Mouse (Mus musculus) adrenal gland, adult 2 months (tissue): ENCODE data around the gene Exoc2. TPM values are rescaled to one million over a fixed set of nuclear protein-coding genes. Genes with fewer than 3 reads are reported as not detected.

Experiments
- DNase-seq: peaks from one replicate; pipeline ENCODE4 v3.0.0; 2021
- long read RNA-seq: library from polyadenylated mRNA; stranded (forward); transcript quantifications from one replicate; pipeline ENCODE4 v2.0.0, GENCODE M21; 2021
- polyA plus RNA-seq: library from polyadenylated mRNA; depleted of rRNA; stranded (reverse); fragments of >200 nt; gene quantifications from 2 replicates; pipeline ENCODE4 v1.2.3, GENCODE M21; 2012; rRNA removed
- total RNA-seq, 2 experiments: library from RNA; stranded (reverse); gene quantifications; 2 replicates each; pipeline ENCODE4 v1.2.3; 2021

Exoc2 gene
- total RNA-seq (10 to 100 TPM; 29.3 to 31.5 TPM), polyA plus RNA-seq (5.0 and 6.7 TPM in 2 replicates)
- long read RNA-seq, full-length matches to known transcripts: 10 of 14 reads
- long read RNA-seq, partial matches to known transcripts: 0 of 14 reads
- long read RNA-seq, other reads (novel, unspliced or antisense): 4 of 14 reads

DNA sequence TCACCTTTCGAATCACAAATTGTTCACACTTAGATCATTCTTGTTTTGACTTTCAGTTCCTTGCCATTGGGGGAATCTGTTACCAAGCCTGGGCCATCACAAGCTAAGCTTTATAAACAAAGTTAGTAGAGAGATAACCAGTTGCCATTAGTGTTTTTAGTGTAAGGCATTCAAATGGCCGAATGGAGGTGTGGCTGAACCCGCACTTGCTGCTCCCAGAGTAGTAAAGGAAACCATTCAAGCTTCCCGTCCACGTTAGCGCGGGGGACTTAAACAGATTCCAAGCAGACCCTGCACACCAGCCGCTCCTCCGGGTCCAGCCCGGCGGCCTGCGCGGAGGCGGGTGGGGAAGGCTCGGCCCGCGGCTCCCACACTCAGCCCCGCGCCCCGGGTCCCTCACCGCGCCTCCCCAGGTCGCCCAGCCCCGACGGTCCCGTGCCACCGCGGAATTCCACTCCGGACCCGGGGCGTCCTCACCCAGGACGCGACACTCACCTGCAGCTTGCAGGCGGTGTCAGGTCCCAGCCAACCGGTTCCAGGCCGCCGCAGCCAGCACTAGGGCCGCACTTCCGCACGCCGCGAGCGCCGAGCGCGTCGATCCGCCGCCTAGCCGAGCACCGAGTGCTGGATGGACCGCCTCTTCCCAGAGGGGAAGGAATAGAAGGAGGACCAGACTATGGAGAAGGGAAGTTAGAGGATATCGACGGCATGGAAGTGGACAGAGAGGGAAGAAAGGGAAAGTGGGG lies at the start of gene Exoc2, which contains the start of gene Gm5447:
Gene Exoc2, minus strand, starts transcription at position 593 of the 746 bp plus-strand sequence.
Gene Gm5447, plus strand, starts transcription at position 704 of the 746 bp plus-strand sequence.
- peak; percentile 93 for DNase-seq

DNA sequence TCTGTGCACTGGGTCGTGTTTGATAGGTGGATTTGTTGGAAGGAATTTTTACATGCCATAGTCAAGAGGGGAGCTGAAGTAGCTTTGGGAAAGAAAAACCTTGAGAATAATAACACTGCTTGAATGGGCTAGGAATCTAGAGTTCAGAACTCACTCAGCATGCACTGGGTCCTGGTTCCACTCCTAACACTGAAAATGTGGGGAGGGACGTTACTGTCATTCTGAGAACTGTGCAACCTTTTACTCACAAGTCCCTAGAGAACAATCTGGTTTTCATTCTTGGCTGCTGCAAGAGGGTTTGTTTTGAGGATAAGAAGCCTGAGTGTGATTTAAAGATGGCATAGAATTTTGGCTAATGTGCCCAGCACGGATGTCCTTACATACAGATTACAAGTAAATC lies 49.8 kb upstream of the Exoc2 start:
- DNase-seq: no peak

DNA sequence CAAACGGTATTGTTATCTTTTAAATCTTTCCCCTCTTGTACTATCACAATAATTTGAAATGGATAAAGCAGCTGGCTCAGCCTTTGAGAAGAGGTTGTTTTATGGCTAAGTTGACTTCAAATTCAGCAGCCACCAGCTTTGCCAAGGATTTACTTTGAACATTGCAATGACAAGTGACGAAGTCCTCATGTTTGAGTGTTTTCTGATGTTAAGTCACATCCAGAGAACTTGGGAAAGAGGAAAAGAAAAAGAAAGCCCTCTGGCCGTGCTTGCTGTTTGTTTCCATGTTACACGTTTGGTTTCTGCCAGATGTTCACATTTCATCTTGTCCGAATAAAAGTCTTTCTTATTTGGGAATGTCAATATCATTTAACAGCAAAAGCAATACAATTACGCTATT lies 48.0 kb upstream of the Exoc2 start:
- DNase-seq: no peak

GRCm38 (mm10) chr13:31021514-31021913 lies 47.6 kb upstream of the Exoc2 start:
- no peak for DNase-seq

DNA sequence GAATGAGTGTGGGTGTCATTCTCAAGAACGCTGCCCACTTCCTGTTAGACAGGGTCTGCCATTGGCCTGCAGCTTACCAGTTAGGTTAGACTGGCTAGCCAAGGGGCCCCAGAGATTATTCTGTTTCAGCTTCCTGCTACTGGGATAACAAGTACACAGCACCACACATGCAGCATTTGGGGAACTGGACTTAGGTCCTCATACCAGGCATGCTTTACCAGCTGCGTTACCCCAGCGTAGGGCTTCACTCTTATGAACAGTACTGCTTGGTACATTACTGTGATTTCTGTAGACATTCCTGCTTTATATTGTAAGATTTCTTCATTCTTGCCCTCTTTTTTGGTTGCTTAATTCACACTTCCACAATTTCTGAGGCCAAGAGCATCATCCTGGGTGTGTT lies 43.7 kb upstream of the Exoc2 start:
- DNase-seq: no peak

DNA sequence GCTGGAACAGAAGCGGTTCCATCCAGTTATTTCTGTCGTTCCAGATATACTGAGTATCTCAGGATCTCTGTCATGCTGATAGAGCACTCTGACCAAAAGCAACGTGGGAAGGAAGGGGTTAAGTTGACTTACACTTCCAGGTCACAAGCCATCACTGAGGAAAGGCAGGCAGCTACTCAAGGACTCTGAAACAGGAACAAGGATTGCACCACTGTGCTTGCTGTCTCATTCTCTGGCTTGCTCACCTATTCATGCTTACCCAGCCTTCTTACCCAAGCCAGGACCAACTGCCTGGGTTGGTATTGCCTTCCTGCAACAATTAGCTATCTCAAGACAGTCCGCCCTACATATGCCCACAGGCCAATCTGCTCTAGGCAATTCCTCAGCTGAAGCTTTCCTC lies 31.1 kb upstream of the Exoc2 start:
- no peak for DNase-seq

DNA sequence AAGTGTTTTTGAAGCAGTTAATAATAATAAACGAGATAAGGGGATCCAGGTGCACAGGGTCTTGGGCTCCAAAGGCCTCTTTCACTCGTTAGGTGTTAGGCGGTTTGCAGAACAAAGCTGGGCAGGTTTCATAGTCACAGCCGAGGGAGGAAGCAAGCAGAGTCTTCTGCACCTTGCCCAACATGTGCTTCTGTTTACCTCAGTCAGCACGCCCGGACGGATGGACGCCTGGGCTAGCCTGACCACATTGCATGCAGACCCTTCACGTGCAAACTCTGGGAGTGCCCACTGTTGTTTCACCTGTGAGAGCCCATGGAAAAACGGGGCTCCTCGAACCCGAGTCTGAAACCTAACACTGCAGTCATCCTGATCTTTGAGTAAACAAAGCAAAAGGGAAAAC lies 30.6 kb upstream of the Exoc2 start:
- DNase-seq: no peak

GRCm38 (mm10) chr13:30999799-31000198 lies 25.9 kb upstream of the Exoc2 start:
- DNase-seq: no peak

DNA sequence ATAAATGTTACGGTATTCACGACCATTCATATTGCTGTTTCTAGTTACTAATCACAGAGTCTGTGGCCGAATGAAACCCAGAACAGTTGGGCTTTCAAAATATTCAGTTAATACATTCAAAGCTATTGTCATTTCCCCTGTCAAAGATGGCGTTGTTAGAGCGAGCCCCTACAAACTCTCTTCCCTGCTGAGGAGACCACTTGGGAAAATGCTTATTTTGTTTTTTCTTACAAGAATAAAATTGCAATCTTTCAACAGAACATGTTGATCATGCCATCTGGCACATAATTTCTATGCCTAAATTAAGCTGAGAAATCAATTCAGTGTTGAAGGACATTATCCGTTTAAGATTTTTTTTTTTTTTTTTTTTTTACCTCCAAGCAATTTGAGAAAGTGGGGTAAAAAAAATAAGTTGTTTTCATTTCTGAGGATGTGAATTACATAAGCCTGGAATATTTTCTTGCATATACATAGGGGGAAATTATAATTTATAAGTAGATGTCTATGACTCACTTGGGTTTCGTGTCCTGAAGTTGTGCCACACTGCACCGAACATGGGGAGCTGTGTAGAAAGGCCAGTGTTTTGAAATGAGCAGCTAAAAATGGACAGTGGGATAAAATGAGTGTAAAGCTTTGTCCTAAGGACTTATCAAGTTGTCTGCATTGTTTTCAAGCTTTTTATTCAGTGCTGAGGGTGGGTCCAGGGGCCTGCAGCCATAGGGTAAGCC lies 23.8 kb upstream of the Exoc2 start:
- DNase-seq: no peak

DNA sequence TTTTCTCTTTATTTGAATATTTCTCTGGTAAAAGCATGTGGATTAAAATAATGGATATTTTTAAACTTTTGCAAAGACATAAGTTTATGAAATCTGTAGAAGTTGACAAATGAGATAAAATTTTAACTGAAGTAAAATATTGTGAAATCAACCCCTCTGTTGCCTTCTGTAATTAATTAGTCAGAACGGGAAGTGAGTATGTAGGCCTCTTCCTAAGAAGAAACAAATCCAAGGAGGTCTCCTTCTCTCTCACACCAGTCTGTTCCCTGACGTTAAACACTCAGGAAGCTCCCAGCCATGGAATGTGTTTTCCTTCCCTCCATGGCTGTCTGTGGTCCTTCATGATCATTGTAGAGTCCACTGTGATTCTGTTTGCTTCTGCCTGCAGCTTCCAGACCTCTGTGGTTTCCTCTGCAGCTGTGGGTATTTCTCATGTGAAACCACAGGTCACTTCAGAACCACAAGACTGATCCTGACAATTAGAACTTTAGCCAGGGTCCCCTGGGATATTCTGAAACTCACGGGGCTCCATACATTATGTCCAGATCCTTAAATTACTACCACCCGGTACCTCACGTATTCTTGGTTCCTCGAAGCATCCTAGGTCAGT lies 20.5 kb upstream of the Exoc2 start:
- no peak for DNase-seq

- peak; percentile 32 for DNase-seq
These were observed 19.9 kb upstream of the Exoc2 start for GRCm38 (mm10) chr13:30993819-30994218.

DNA sequence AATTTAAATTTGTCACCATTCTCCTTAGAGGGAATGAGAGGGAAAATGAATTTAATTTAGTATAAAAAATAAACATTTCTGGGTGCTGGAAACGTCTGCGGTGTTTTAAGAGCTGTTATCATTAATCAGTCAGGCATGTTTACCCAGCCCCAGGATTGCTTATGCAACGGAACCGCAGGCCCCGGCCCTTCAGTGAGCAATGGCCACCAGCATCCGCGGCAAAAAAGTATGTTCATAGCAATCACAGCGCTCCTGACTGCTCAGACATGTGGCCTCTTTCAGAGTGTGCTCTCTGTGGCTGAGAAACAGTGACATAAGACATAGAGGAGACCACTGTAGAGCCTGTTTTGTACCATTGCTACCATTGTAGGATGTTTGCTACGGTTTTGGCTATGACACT lies 16.3 kb upstream of the Exoc2 start:
- no peak for DNase-seq

DNA sequence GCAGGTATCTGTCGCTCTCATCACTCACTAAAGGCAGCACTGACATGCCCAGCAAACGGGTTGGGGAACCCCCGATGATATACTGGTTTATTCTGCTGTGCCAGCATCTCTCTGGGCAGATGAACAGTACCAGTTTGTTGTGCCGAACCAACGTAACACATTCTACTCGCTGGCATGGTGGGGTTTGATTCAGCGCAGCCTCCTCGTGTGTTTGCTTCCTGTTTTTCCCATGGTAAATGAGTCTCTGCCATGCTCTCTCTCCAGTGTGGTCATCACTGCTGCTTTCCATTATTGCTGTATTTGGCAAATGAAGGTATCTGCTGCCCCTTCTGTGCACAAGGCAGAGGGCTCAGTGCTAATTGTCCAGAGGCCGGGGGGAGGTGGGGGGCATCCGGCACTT lies 15.8 kb upstream of the Exoc2 start:
- DNase-seq: no peak

GRCm38 (mm10) chr13:30987686-30988085 lies 13.8 kb upstream of the Exoc2 start:
- DNase-seq: no peak

GRCm38 (mm10) chr13:30986934-30987455 lies 13.1 kb upstream of the Exoc2 start:
- DNase-seq: no peak

DNA sequence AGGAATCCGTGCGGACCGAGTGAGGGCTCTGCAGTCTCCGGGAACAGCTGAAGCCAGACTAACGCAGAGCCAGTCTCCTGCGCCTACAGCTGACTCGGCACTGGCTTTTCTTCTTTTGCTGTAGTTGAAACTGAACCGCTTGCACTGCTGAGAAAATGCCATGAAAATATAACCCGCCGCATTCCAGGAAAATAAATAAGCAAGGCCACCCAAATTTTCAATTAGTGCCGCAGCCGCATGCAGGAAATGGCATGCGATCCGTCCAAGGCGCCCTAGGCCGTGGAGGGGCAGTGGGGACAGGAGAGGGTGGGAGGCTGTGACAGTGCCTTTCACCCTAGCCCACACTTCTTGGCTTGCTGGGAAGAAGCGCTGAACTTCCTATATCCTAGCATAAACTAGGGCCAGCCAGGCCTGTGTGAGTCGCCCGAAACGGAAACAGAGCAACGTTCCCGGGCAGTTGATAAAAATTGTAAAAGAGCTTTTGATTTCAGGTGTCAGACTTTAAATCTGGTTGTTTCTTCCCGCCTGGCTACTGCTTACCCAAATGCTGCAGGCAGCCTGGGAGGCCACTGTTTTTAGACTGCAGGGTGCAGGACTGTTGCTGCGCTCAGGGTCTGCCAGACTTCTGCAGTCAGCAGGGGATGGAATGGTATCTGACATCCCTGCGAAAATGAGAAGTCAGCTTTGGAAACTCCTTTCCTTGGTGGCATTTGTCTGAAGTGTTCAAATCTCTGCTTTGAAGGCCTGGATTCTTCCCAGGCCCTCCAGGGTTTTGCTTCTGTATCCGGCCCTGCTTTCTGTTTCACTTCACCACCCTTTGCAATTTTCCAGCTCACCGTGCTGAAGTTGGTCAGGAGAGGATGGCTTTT lies 11.9 kb upstream of the Exoc2 start:
- DNase-seq: peak; percentile 68

DNA sequence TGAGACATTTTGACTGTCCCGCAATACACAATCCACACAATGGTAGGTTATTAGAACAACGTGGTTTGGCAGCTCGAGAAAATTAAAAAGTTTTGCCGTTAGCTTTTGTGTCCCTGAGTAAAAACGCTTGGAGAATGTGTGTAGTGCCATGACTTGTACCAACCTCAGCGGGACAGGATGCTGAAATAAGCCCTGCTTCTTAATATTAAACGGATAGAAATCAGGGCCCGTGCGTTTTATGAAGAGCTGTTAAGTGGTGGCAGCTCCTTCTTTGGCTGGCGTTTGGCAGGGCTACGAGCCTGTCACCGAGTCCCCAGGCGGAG lies 11.3 kb upstream of the Exoc2 start:
- DNase-seq: no peak

DNA sequence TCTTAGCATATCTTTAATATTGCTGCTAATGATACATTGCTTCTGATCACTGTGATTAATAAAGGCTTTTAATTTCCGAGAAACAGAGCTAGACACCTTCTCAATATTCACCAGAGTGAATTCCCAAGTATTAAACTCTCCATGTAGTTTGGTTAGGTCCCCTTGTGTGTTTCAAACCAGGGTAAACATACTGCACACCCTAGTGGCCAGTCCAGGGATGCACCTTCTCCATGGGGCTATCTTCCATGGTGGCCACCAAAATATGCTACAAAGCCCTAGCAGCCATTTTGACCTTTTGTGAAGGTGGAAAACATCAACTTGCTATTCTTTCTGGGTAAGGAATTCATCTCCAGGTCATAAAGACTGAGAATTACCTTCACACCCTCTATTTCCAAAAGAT lies 7.8 kb upstream of the Exoc2 start:
- DNase-seq: peak; percentile 55

DNA sequence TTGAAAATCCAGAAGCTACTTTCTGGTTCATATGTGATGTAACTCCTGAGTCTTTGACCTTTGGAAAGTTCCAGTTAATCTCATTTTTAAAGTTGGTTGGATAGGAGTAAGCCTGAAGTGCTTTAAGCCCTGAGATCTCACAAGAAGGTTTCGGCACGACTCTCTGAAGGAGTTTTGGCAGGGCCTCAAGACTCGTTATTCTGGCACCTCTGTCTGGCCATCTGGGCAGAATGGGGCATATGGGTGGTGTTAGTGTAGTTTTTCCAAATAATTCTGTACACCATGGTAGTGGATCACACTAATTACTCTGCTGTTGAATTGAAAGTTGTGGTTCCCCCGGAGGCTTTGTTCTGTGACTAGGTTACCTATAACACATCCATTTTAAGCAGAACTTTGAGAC lies 4.3 kb upstream of the Exoc2 start:
- DNase-seq: no peak

GRCm38 (mm10) chr13:30976536-30977084 lies 2.7 kb upstream of the Exoc2 start:
- no peak for DNase-seq

- DNase-seq: no peak
These were observed 346 bp upstream of the Exoc2 start for GRCm38 (mm10) chr13:30974247-30974630.
